Mouse (Mus musculus): ENCODE results near the gene Gm17606. TPM values are rescaled to one million over a fixed set of nuclear protein-coding genes. Genes with fewer than 3 reads are reported as not detected.
A peak's percentile ranks its signal among the peaks of the same experiment; 100 is the strongest.

The Gm17606 gene
- polyA plus RNA-seq, 1 experiment from 2014 or later: not detected

- no peak for DNase-seq (ENCODE audit: low spot score)
- ATAC-seq (ENCODE audit: insufficient read depth, low FRiP score, low TSS enrichment): no peak
- Histone ChIP-seq H3K9me3 (ENCODE audit: control insufficient read depth, low read length) (no peaks in the 10 kb centered on the region), H3K36me3 (ENCODE audit: control insufficient read depth, insufficient read depth, low read length) (peaks cover 8% of the 10 kb centered on the region), H3K27me3 (ENCODE audit: control insufficient read depth, insufficient read depth, low read length) (no peaks in the 10 kb centered on the region), H3K9ac (ENCODE audit: low read length) (no peak overlapping the region), H3K27ac (ENCODE audit: low read depth, low read length) (no peak overlapping the region), H3K4me1 (ENCODE audit: control insufficient read depth, insufficient read depth, low read length) (no peaks in the 10 kb centered on the region), H3K4me3 (ENCODE audit: low read depth, low read length) (no peak overlapping the region), H3K4me2 (ENCODE audit: low read depth) (no peak overlapping the region)
- 88% methylated on average over 11 of the region's 11 CpGs for WGBS
Measured at GRCm38 (mm10) chr14:54630583-54631239, 10.0 kb upstream of the Gm17606 start.

GRCm38 (mm10) chr14:54631240-54631599 is 9.5 kb upstream of the Gm17606 start:
- H3K27me3 ChIP-seq (ENCODE audit: control insufficient read depth, insufficient read depth, low read length): no peaks in the 10 kb centered on the region
- DNase-seq (ENCODE audit: low spot score): no peak
- H3K4me3 ChIP-seq (ENCODE audit: low read depth, low read length): no peak overlapping the region
- no peaks in the 10 kb centered on the region for H3K4me1 ChIP-seq (ENCODE audit: control insufficient read depth, insufficient read depth, low read length)
- no peaks in the 10 kb centered on the region for H3K9me3 ChIP-seq (ENCODE audit: control insufficient read depth, low read length)
- WGBS: 72% methylated on average over 4 of the region's 4 CpGs
- no peak overlapping the region for H3K4me2 ChIP-seq (ENCODE audit: low read depth)
- no peak overlapping the region for H3K27ac ChIP-seq (ENCODE audit: low read depth, low read length)
- ATAC-seq (ENCODE audit: insufficient read depth, low FRiP score, low TSS enrichment): no peak
- H3K36me3 ChIP-seq (ENCODE audit: control insufficient read depth, insufficient read depth, low read length): peaks cover 8% of the 10 kb centered on the region
- no peak overlapping the region for H3K9ac ChIP-seq (ENCODE audit: low read length)

GRCm38 (mm10) chr14:54632252-54632651 is 8.5 kb upstream of the Gm17606 start:
- no peak overlapping the region for H3K27ac ChIP-seq (ENCODE audit: low read depth, low read length)
- H3K4me2 ChIP-seq (ENCODE audit: low read depth): no peak overlapping the region
- peaks cover 11% of the 10 kb centered on the region for H3K36me3 ChIP-seq (ENCODE audit: control insufficient read depth, insufficient read depth, low read length)
- H3K9me3 ChIP-seq (ENCODE audit: control insufficient read depth, low read length): no peaks in the 10 kb centered on the region
- no peaks in the 10 kb centered on the region for H3K27me3 ChIP-seq (ENCODE audit: control insufficient read depth, insufficient read depth, low read length)
- no peak overlapping the region for H3K9ac ChIP-seq (ENCODE audit: low read length)
- H3K4me1 ChIP-seq (ENCODE audit: control insufficient read depth, insufficient read depth, low read length): no peaks in the 10 kb centered on the region
- no peak overlapping the region for H3K4me3 ChIP-seq (ENCODE audit: low read depth, low read length)
- ATAC-seq (ENCODE audit: insufficient read depth, low FRiP score, low TSS enrichment) (no peak), DNase-seq (ENCODE audit: low spot score) (no peak)
- 91% methylated on average over 22 of the region's 37 CpGs for WGBS

GRCm38 (mm10) chr14:54634182-54634581 is 6.6 kb upstream of the Gm17606 start:
- Histone ChIP-seq H3K9ac (ENCODE audit: low read length) (no peak overlapping the region), H3K9me3 (ENCODE audit: control insufficient read depth, low read length) (no peaks in the 10 kb centered on the region), H3K4me2 (ENCODE audit: low read depth) (no peak overlapping the region), H3K36me3 (ENCODE audit: control insufficient read depth, insufficient read depth, low read length) (peaks cover 11% of the 10 kb centered on the region), H3K27me3 (ENCODE audit: control insufficient read depth, insufficient read depth, low read length) (no peaks in the 10 kb centered on the region), H3K4me3 (ENCODE audit: low read depth, low read length) (no peak overlapping the region), H3K4me1 (ENCODE audit: control insufficient read depth, insufficient read depth, low read length) (no peaks in the 10 kb centered on the region), H3K27ac (ENCODE audit: low read depth, low read length) (no peak overlapping the region)
- 89% methylated on average over 4 of the region's 4 CpGs for WGBS
- DNase-seq (ENCODE audit: low spot score) (no peak), ATAC-seq (ENCODE audit: insufficient read depth, low FRiP score, low TSS enrichment) (no peak)

GRCm38 (mm10) chr14:54636954-54637353 is 3.8 kb upstream of the Gm17606 start:
- no peak overlapping the region for H3K9ac ChIP-seq (ENCODE audit: low read length)
- WGBS: 52% methylated on average over 8 of the region's 8 CpGs
- H3K4me2 ChIP-seq (ENCODE audit: low read depth): no peak overlapping the region
- H3K4me3 ChIP-seq (ENCODE audit: low read depth, low read length): no peak overlapping the region
- no peaks in the 10 kb centered on the region for H3K9me3 ChIP-seq (ENCODE audit: control insufficient read depth, low read length)
- peaks cover 9% of the 10 kb centered on the region; the same call in 1 of the 2 replicates for H3K4me1 ChIP-seq (ENCODE audit: control insufficient read depth, insufficient read depth, low read length)
- DNase-seq (ENCODE audit: low spot score): peak; percentile 62
- peaks cover 9% of the 10 kb centered on the region for H3K36me3 ChIP-seq (ENCODE audit: control insufficient read depth, insufficient read depth, low read length)
- no peak for ATAC-seq (ENCODE audit: insufficient read depth, low FRiP score, low TSS enrichment)
- no peak overlapping the region for H3K27ac ChIP-seq (ENCODE audit: low read depth, low read length)
- no peaks in the 10 kb centered on the region for H3K27me3 ChIP-seq (ENCODE audit: control insufficient read depth, insufficient read depth, low read length)

- Histone ChIP-seq H3K27me3 (ENCODE audit: control insufficient read depth, insufficient read depth, low read length) (no peaks in the 10 kb centered on the region), H3K9ac (ENCODE audit: low read length) (no peak overlapping the region), H3K4me2 (ENCODE audit: low read depth) (no peak overlapping the region), H3K4me1 (ENCODE audit: control insufficient read depth, insufficient read depth, low read length) (peaks cover 9% of the 10 kb centered on the region; the same call in 1 of the 2 replicates), H3K9me3 (ENCODE audit: control insufficient read depth, low read length) (no peaks in the 10 kb centered on the region), H3K36me3 (ENCODE audit: control insufficient read depth, insufficient read depth, low read length) (peaks cover 5% of the 10 kb centered on the region), H3K27ac (ENCODE audit: low read depth, low read length) (no peak overlapping the region), H3K4me3 (ENCODE audit: low read depth, low read length) (no peak overlapping the region)
- DNase-seq (ENCODE audit: low spot score) (no peak), ATAC-seq (ENCODE audit: insufficient read depth, low FRiP score, low TSS enrichment) (no peak)
- 82% methylated on average over 5 of the region's 5 CpGs for WGBS
Measured at GRCm38 (mm10) chr14:54638210-54638609, 2.5 kb upstream of the Gm17606 start.

GRCm38 (mm10) chr14:54640121-54640520 is 631 bp upstream of the Gm17606 start:
- no peak overlapping the region for H3K27ac ChIP-seq (ENCODE audit: low read depth, low read length)

GRCm38 (mm10) chr14:54641305-54641969 is 685 bp downstream of the Gm17606 start, which contains the start of gene Cdh24:
TSS of gene Cdh24 (minus strand) at chr14:54641364.
- peak within 1 kb of the TSS; percentile 97 for H3K4me2 ChIP-seq (ENCODE audit: low read depth)
- peak within 1 kb of the TSS; percentile 76 for H3K4me3 ChIP-seq (ENCODE audit: low read depth, low read length)
- H3K9me3 ChIP-seq (ENCODE audit: control insufficient read depth, low read length): no peaks in the 10 kb centered on the region
- H3K4me1 ChIP-seq (ENCODE audit: control insufficient read depth, insufficient read depth, low read length): peaks cover 9% of the 10 kb centered on the region; the same call in 1 of the 2 replicates
- no peaks in the 10 kb centered on the region for H3K27me3 ChIP-seq (ENCODE audit: control insufficient read depth, insufficient read depth, low read length)
- peak; percentile 89 for ATAC-seq (ENCODE audit: insufficient read depth, low FRiP score, low TSS enrichment)
- WGBS: 0% methylated on average over 50 of the region's 52 CpGs
- peak within 1 kb of the TSS; percentile 92 for H3K9ac ChIP-seq (ENCODE audit: low read length)
- peaks cover 29% of the 10 kb centered on the region for H3K36me3 ChIP-seq (ENCODE audit: control insufficient read depth, insufficient read depth, low read length)
- peak; percentile 92 for DNase-seq (ENCODE audit: low spot score)
- H3K27ac ChIP-seq (ENCODE audit: low read depth, low read length): peak within 1 kb of the TSS; percentile 77

More at GRCm38 (mm10) chr14:54640121-54640520, 631 bp upstream of the Gm17606 start:
- H3K9me3 ChIP-seq (ENCODE audit: control insufficient read depth, low read length): no peaks in the 10 kb centered on the region
- no peaks in the 10 kb centered on the region for H3K27me3 ChIP-seq (ENCODE audit: control insufficient read depth, insufficient read depth, low read length)
- peak overlapping the region; percentile 76 for H3K4me3 ChIP-seq (ENCODE audit: low read depth, low read length)
- ATAC-seq (ENCODE audit: insufficient read depth, low FRiP score, low TSS enrichment): no peak
- no peak for DNase-seq (ENCODE audit: low spot score)
- peak overlapping the region; percentile 97 for H3K4me2 ChIP-seq (ENCODE audit: low read depth)
- peaks cover 18% of the 10 kb centered on the region for H3K36me3 ChIP-seq (ENCODE audit: control insufficient read depth, insufficient read depth, low read length)
- 20% methylated on average over 4 of the region's 4 CpGs for WGBS
- peaks cover 9% of the 10 kb centered on the region; the same call in 1 of the 2 replicates for H3K4me1 ChIP-seq (ENCODE audit: control insufficient read depth, insufficient read depth, low read length)
- H3K9ac ChIP-seq (ENCODE audit: low read length): peak overlapping the region; percentile 48

Data from neural tube, embryonic 11.5 days (tissue).